ENCODE assay signal across 11 mouse cellular contexts in genomic region chr4:115952758-115953157, GRCm38 (mm10). TPM values are rescaled to one million over a fixed set of nuclear protein-coding genes. Genes with fewer than 3 reads are reported as not detected.
A peak's percentile ranks its signal among the peaks of the same experiment; 100 is the strongest.
DNase-seq lines count a peak whose midpoint lies in the region; ATAC-seq and TF ChIP-seq lines count a peak whose summit lies in the region.
"Had no signal": no experiment of that assay in that cellular context is flagged by ENCODE, and none has a peak within 500 bp of the region (broad histone marks: within the 10 kb centered on the region; RNA-seq: fewer than 3 reads in every experiment).

No protein-coding gene starts in this region.

- peaks cover 29% of the 10 kb centered on the region for H3K4me1 ChIP-seq in hindbrain, embryonic 10.5 days (replicated peaks)
- H3K4me1 ChIP-seq in hindbrain, embryonic 13.5 days (replicated peaks) = peaks cover 10% of the 10 kb centered on the region
- peaks cover 31% of the 10 kb centered on the region for H3K4me1 ChIP-seq in E14TG2a.4 (replicated peaks; ENCODE audit: low read depth, low read length)
- H3K4me1 ChIP-seq: stomach, embryonic 15.5 days had no signal

- peak; percentile 70 for DNase-seq in hindbrain, embryonic 10.5 days (ENCODE audit: low spot score)
- DNase-seq in c-Kit-negative CD71-positive TER-119-positive erythroid progenitor cells, embryonic 14.5 days (ENCODE audit: low read depth, low spot score) = peak; percentile 51
- DNase-seq in frontal cortex, postnatal 14 days (ENCODE audit: low spot score in 2 of 2) = peak; percentile 33 to 63
- DNase-seq in layer of hippocampus, postnatal 10 days (ENCODE audit: low spot score in 2 of 2) = peak; percentile 71 to 78
- DNase-seq in spleen, postnatal 4 days (ENCODE audit: low spot score in 2 of 2) = peak; percentile 37 to 77

- no peak overlapping the region for H3K9ac ChIP-seq in hindbrain, embryonic 13.5 days
- H3K9ac ChIP-seq: embryonic facial prominence, embryonic 12.5 days; limb, embryonic 13.5 days; stomach, embryonic 15.5 days had no signal

- H3K4me3 ChIP-seq in hindbrain, embryonic 10.5 days = no peak overlapping the region
- H3K4me3 ChIP-seq in hindbrain, embryonic 13.5 days = no peak overlapping the region
- H3K4me3 ChIP-seq in E14TG2a.4 (replicated peaks; ENCODE audit: low read length) = no peak overlapping the region
- H3K4me3 ChIP-seq: embryonic facial prominence, embryonic 12.5 days; limb, embryonic 13.5 days; stomach, embryonic 15.5 days had no signal

- H3K27me3 ChIP-seq in hindbrain, embryonic 10.5 days (ENCODE audit: insufficient read depth, poor library complexity, severe bottlenecking) = peaks cover 100% of the 10 kb centered on the region
- H3K27me3 ChIP-seq in hindbrain, embryonic 13.5 days = peaks cover 97% of the 10 kb centered on the region
- peaks cover 58% of the 10 kb centered on the region for H3K27me3 ChIP-seq in E14TG2a.4 (ENCODE audit: insufficient read depth, low read length)

- no peak for ATAC-seq in hindbrain, embryonic 13.5 days (ENCODE audit: low FRiP score)
- peak; percentile 88 for ATAC-seq in megakaryocyte progenitor cell, adult 5-6 weeks (replicated peaks; ENCODE audit: poor library complexity)

- no peak overlapping the region for H3K27ac ChIP-seq in hindbrain, embryonic 10.5 days
- H3K27ac ChIP-seq in hindbrain, embryonic 13.5 days = no peak overlapping the region
- H3K27ac ChIP-seq: embryonic facial prominence, embryonic 12.5 days; limb, embryonic 13.5 days; stomach, embryonic 15.5 days had no signal

- H3K36me3 ChIP-seq in hindbrain, embryonic 10.5 days = no peaks in the 10 kb centered on the region
- no peaks in the 10 kb centered on the region for H3K36me3 ChIP-seq in hindbrain, embryonic 13.5 days
- no peaks in the 10 kb centered on the region for H3K36me3 ChIP-seq in E14TG2a.4 (ENCODE audit: insufficient read depth, low read length)
- H3K36me3 ChIP-seq: embryonic facial prominence, embryonic 12.5 days; limb, embryonic 13.5 days; stomach, embryonic 15.5 days had no signal

- whole genome bisulfite sequencing in hindbrain, embryonic 10.5 days = 11% methylated on average over 6 of the region's 6 CpGs
- WGBS in hindbrain, embryonic 13.5 days = 12% methylated on average over 6 of the region's 6 CpGs

- no peaks in the 10 kb centered on the region for H3K9me3 ChIP-seq in hindbrain, embryonic 10.5 days
- H3K9me3 ChIP-seq in hindbrain, embryonic 13.5 days = no peaks in the 10 kb centered on the region
- H3K9me3 ChIP-seq in E14TG2a.4 (ENCODE audit: low read length) = no peaks in the 10 kb centered on the region
- H3K9me3 ChIP-seq: embryonic facial prominence, embryonic 12.5 days; limb, embryonic 13.5 days; stomach, embryonic 15.5 days had no signal

- H3K4me2 ChIP-seq in hindbrain, embryonic 13.5 days = no peak overlapping the region
- H3K4me2 ChIP-seq: embryonic facial prominence, embryonic 12.5 days; limb, embryonic 13.5 days; stomach, embryonic 15.5 days had no signal

- peak; percentile 81 for TF ChIP-seq CTCF in E14TG2a.4 (conservative IDR thresholded peaks at IDR 0.05; ENCODE audit: low read length)

RNA-seq across cellular contexts. Expression of gene Dmbx1, which starts 13.0 kb away (rescaled TPM):
- 3.2 and 4.0 TPM in 2 replicates for polyA plus RNA-seq in hindbrain, embryonic 10.5 days (2016; fragmentation: Nextera tagmentation; extraction: Ambion mirVana)
- 12.7 and 14.3 TPM in 2 replicates for polyA plus RNA-seq in hindbrain, embryonic 13.5 days (2015; fragmentation: Nextera tagmentation; extraction: Ambion mirVana)
- under 1 TPM; 0.18 to 0.34 TPM for total RNA-seq in layer of hippocampus, postnatal 10 days (2021)
- total RNA-seq in megakaryocyte progenitor cell, adult 5-6 weeks (2015) = not detected in 2 replicates
- total RNA-seq in megakaryocyte progenitor cell, adult 5-6 weeks (2017) = not detected in 2 replicates
- polyA plus RNA-seq: limb, embryonic 13.5 days had no signal
